Mouse (Mus musculus): ENCODE results near the gene Cmss1. TPM values are rescaled to one million over a fixed set of nuclear protein-coding genes. Genes with fewer than 3 reads are reported as not detected.

The Cmss1 gene
- polyA plus RNA-seq, 1 experiment: 18.8 TPM

DNA sequence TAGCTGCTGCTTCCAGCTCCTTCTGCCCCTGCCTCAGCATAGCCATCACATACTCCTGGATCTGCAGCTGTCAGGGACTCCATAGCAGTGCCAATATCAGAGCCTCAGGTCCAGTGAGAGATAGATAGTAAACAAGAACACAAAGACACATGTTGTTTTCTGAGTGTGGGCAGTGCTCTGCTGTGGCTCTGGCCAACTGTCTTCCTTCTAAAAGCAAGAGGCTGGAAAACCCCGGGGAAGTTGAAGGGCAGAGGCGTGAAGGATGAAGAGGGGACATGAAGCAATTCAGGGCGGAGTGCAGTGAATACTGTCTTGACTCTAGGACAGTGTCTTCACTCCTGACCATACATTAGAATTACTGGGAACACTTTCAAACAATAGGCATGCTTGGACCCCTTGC, 151.1 kb downstream of the Cmss1 start:
- H3K27ac ChIP-seq (ENCODE audit: control insufficient read depth, insufficient read depth, low read depth, low read length, poor library complexity): no peak overlapping the region
- no peak overlapping the region for H3K4me3 ChIP-seq (replicated peaks; ENCODE audit: control insufficient read depth, low read depth, low read length)
- H3K4me1 ChIP-seq (ENCODE audit: control insufficient read depth, insufficient read depth, low read length): no peaks in the 10 kb centered on the region
- TF ChIP-seq POLR2A (IDR thresholded peaks at IDR 0.05; ENCODE audit: borderline replicate concordance, control insufficient read depth, low read depth, low read length) (no peak), CTCF (IDR thresholded peaks at IDR 0.05; ENCODE audit: control insufficient read depth, insufficient read depth, low read length) (no peak)
- WGBS: 70% methylated on average over 3 of the region's 3 CpGs

GRCm38 (mm10) chr16:57454106-57454763, 152.4 kb downstream of the Cmss1 start:
- H3K4me3 ChIP-seq (replicated peaks; ENCODE audit: control insufficient read depth, low read depth, low read length): no peak overlapping the region
- no peaks in the 10 kb centered on the region for H3K4me1 ChIP-seq (ENCODE audit: control insufficient read depth, insufficient read depth, low read length)
- H3K27ac ChIP-seq (ENCODE audit: control insufficient read depth, insufficient read depth, low read depth, low read length, poor library complexity): no peak overlapping the region
- TF ChIP-seq POLR2A (IDR thresholded peaks at IDR 0.05; ENCODE audit: borderline replicate concordance, control insufficient read depth, low read depth, low read length) (no peak), CTCF (IDR thresholded peaks at IDR 0.05; ENCODE audit: control insufficient read depth, insufficient read depth, low read length) (no peak)
- 87% methylated on average over 8 of the region's 8 CpGs for WGBS

- 74% methylated on average over 7 of the region's 7 CpGs for WGBS
- no peak overlapping the region for H3K4me3 ChIP-seq (replicated peaks; ENCODE audit: control insufficient read depth, low read depth, low read length)
- H3K27ac ChIP-seq (ENCODE audit: control insufficient read depth, insufficient read depth, low read depth, low read length, poor library complexity): no peak overlapping the region
- TF ChIP-seq CTCF (IDR thresholded peaks at IDR 0.05; ENCODE audit: control insufficient read depth, insufficient read depth, low read length): no peak
- no peak for TF ChIP-seq POLR2A (IDR thresholded peaks at IDR 0.05; ENCODE audit: borderline replicate concordance, control insufficient read depth, low read depth, low read length)
- no peaks in the 10 kb centered on the region for H3K4me1 ChIP-seq (ENCODE audit: control insufficient read depth, insufficient read depth, low read length)
These were observed 153.7 kb downstream of the Cmss1 start for GRCm38 (mm10) chr16:57453009-57453408.

DNA sequence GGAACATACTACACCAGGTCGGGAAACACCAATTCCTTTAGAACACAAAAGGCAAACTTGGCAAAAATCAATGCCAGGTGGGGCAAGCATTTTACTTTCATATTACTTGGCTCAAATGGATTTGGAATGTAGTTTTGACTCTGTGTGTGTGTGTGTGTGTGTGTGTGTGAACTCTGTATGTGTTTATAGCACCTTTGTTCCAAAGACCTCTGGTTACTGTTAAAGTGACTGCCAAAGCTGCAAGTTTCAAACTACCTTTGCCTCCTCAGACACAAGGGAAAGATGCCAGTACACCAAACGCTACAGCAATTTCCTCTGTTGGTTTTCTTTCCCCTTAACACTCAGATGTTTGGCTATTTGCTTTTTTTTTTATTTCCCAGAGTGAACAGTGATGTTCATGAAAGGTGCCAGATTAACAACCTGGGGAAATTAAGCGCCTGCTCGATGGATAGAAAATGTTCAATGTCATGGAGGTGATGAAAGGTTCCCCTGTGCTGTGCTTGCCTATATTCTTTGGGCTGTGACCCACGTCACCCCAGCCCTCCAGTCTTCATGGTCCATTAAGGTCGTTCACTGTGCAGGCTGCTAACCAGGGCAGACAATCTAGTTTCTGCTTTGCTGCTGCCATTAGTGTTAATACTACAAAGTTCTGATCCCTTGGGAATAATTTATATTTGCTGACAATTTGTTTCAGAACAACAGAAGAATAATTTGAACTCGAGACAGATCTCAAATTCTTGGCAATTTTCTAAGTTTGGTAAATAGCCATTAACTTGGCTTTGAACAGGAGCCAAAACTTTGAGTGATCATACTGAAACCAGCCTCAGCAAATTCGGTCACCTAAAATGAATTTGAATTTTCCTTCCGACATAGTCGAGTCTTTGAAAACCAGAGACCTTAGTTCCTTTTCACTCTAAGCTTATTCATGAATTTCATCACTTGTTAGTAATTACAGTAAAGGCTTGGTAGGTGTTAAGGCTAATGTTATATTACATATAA, 161.3 kb downstream of the Cmss1 start:
- no peak for TF ChIP-seq CTCF (IDR thresholded peaks at IDR 0.05; ENCODE audit: control insufficient read depth, insufficient read depth, low read length)
- TF ChIP-seq POLR2A (IDR thresholded peaks at IDR 0.05; ENCODE audit: borderline replicate concordance, control insufficient read depth, low read depth, low read length): no peak
- Histone ChIP-seq H3K27ac (ENCODE audit: control insufficient read depth, insufficient read depth, low read depth, low read length, poor library complexity) (no peak overlapping the region), H3K4me3 (replicated peaks; ENCODE audit: control insufficient read depth, low read depth, low read length) (no peak overlapping the region), H3K4me1 (ENCODE audit: control insufficient read depth, insufficient read depth, low read length) (no peaks in the 10 kb centered on the region)
- WGBS: 69% methylated on average over 10 of the region's 10 CpGs

DNA sequence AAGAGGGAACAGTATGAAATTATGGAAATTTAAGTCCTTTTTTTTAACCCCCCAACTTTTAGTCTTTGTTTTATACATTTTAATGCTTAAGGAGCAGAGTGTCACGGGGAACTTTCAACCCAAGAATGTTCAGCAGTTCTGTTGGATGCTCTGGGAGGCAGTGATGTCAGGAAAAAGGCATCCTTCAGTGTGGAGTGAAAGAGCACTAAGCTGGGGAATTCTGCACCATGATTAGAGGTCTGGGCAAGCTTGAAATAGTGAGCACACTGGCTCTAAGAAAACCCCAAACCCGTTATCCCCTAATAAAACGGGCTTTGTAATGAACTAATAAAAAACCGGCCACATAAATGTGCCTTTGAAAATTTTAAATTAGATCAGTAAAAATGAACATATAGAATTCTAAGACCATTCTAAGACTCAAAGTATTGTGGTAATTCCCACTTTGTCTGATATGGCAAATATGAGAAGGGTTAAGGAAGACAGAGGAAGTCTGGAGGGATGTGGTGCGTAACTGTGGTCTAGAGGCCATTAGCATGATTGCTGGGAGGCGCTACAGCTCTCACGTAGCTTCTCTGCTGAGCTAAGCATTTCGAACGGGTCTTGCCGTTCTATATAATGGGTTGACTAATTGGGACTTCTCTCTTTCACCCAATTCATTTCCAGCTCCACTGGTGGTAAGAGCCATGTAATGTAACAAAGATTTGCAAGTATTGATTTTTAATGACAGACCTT, 165.8 kb downstream of the Cmss1 start:
- 44% methylated on average over 10 of the region's 10 CpGs for WGBS
- Histone ChIP-seq H3K4me1 (ENCODE audit: control insufficient read depth, insufficient read depth, low read length) (no peaks in the 10 kb centered on the region), H3K4me3 (replicated peaks; ENCODE audit: control insufficient read depth, low read depth, low read length) (no peak overlapping the region), H3K27ac (ENCODE audit: control insufficient read depth, insufficient read depth, low read depth, low read length, poor library complexity) (no peak overlapping the region)
- TF ChIP-seq POLR2A (IDR thresholded peaks at IDR 0.05; ENCODE audit: borderline replicate concordance, control insufficient read depth, low read depth, low read length) (no peak), CTCF (IDR thresholded peaks at IDR 0.05; ENCODE audit: control insufficient read depth, insufficient read depth, low read length) (no peak)

DNA sequence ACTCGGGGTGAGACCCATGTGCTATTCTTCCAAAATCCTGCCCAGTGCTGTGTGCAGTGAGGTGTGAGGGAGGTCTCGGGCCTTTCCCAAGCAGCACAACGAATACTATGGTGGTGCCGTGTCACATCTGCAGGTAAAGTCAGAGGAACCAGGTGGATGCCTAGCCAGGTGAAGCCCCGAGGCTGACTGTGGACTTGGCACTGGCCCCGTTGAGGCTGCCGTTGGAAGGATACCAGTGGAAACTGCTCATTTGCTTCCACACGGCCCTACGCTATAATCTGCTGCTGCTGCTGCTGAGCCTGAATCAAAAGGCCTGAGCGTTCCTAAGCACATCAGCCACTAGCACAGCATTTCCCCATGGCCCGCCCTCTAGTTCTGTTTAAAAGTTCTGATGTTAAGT, 167.5 kb downstream of the Cmss1 start:
- WGBS: 87% methylated on average over 11 of the region's 11 CpGs
- H3K4me3 ChIP-seq (replicated peaks; ENCODE audit: control insufficient read depth, low read depth, low read length): no peak overlapping the region
- no peak overlapping the region for H3K27ac ChIP-seq (ENCODE audit: control insufficient read depth, insufficient read depth, low read depth, low read length, poor library complexity)
- H3K4me1 ChIP-seq (ENCODE audit: control insufficient read depth, insufficient read depth, low read length): peaks cover 3% of the 10 kb centered on the region
- TF ChIP-seq POLR2A (IDR thresholded peaks at IDR 0.05; ENCODE audit: borderline replicate concordance, control insufficient read depth, low read depth, low read length) (no peak), CTCF (IDR thresholded peaks at IDR 0.05; ENCODE audit: control insufficient read depth, insufficient read depth, low read length) (no peak)

DNA sequence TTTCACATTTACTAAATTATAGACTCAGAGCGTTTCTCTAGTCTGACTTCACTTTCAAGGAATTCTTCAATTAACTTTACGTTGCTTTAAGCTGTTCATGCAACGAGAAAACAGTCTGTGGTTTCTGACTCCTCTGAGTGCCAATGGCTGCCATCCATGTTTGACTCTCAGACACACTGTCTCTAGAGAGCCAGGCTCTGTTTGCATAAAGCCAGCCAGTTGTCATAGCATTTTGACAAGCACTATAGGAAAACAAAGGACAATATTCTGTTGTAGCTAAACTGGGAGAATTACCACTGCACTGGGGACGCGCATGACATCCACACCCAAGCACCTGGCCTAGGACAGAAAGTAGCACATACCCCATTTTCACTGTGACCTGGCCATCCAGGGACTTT, 168.4 kb downstream of the Cmss1 start:
- no peak for TF ChIP-seq POLR2A (IDR thresholded peaks at IDR 0.05; ENCODE audit: borderline replicate concordance, control insufficient read depth, low read depth, low read length)
- no peak for TF ChIP-seq CTCF (IDR thresholded peaks at IDR 0.05; ENCODE audit: control insufficient read depth, insufficient read depth, low read length)
- peaks cover 3% of the 10 kb centered on the region for H3K4me1 ChIP-seq (ENCODE audit: control insufficient read depth, insufficient read depth, low read length)
- 83% methylated on average over 5 of the region's 5 CpGs for WGBS

More for the DNA sequence above, 168.4 kb downstream of the Cmss1 start:
- Histone ChIP-seq H3K27ac (ENCODE audit: control insufficient read depth, insufficient read depth, low read depth, low read length, poor library complexity) (no peak overlapping the region), H3K4me3 (replicated peaks; ENCODE audit: control insufficient read depth, low read depth, low read length) (no peak overlapping the region)

Measured in bone marrow, adult 2 months (tissue).